Mouse (Mus musculus) liver, embryonic 14.5 days (tissue): Measurements from ENCODE around the gene Wdr24. TPM values are rescaled to one million over a fixed set of nuclear protein-coding genes. Genes with fewer than 3 reads are reported as not detected.
A peak's percentile ranks its signal among the peaks of the same experiment; 100 is the strongest.

Experiments used
- ATAC-seq: fragments of 200-750 bp; cut with Nextera tagmentation; 2 replicates; pipeline ENCODE4 v1.8.0; 2017; ENCODE audit warnings: moderate number of reproducible peaks, mild to moderate bottlenecking, moderate library complexity; ENCODE audit not compliant: insufficient read depth
- DNase-seq, 3 experiments: peaks; one replicate each; pipeline ENCODE4 v3.0.0-alpha.2; 2012 to 2013; ENCODE audit warnings: low read depth in 3 of 3, low spot score in 3 of 3
- H3K27ac ChIP-seq: fragments of 300-500 bp; sonication (generic); 2 replicates; pipeline ENCODE4 v1.5.1; 2014; ENCODE audit warnings: moderate library complexity, mild to moderate bottlenecking, control low read depth, inconsistent platforms
- H3K27me3 ChIP-seq: fragments of 300-500 bp; sonication (generic); 2 replicates; pipeline ENCODE4 v1.6.1; 2014; ENCODE audit warnings: mild to moderate bottlenecking, low read length, moderate library complexity; ENCODE audit not compliant: control insufficient read depth, insufficient read depth
- H3K36me3 ChIP-seq: fragments of 300-500 bp; sonication (generic); replicated peaks from 2 replicates; pipeline ENCODE4 v1.6.1; 2014; ENCODE audit warnings: low read depth; ENCODE audit not compliant: control insufficient read depth, insufficient read depth
- H3K4me1 ChIP-seq, 2 experiments: fragments of 200-500 bp in 1 of 2; fragments of 300-500 bp in 1 of 2; sonication (generic) in 1 of 2; replicated peaks; 2 replicates each; pipeline ENCODE4 v1.6.1; 2012 to 2014; ENCODE audit warnings: antibody characterized with exemption in 1 of 2, inconsistent platforms in 1 of 2, low read length in 1 of 2; ENCODE audit not compliant: control insufficient read depth in 2 of 2, insufficient read depth in 2 of 2
- H3K4me2 ChIP-seq: fragments of 300-500 bp; sonication (generic); 2 replicates; pipeline ENCODE4 v1.6.1; 2014; ENCODE audit warnings: low read depth, mild to moderate bottlenecking, control low read depth, moderate library complexity
- H3K4me3 ChIP-seq, 2 experiments: fragments of 200-500 bp in 1 of 2; fragments of 300-500 bp in 1 of 2; sonication (generic) in 1 of 2; 2 replicates each; pipeline ENCODE4 v1.5.1; 2012 to 2014; ENCODE audit warnings: low read depth in 2 of 2, low read length in 2 of 2, mild to moderate bottlenecking in 2 of 2, control low read depth in 1 of 2, inconsistent platforms in 1 of 2, moderate library complexity in 1 of 2; ENCODE audit not compliant: insufficient read depth in 1 of 2
- H3K9ac ChIP-seq: fragments of 300-500 bp; sonication (generic); replicated peaks from 2 replicates; pipeline ENCODE4 v1.6.1; 2014; ENCODE audit warnings: mild to moderate bottlenecking, control low read depth, moderate library complexity
- H3K9me3 ChIP-seq: fragments of 300-500 bp; sonication (generic); 2 replicates; pipeline ENCODE4 v1.6.1; 2016; ENCODE audit warnings: low read length, mixed read lengths; ENCODE audit not compliant: control insufficient read depth
- CTCF ChIP-seq: IDR thresholded peaks from 2 replicates; pipeline ENCODE4 v1.5.1; 2016; ENCODE audit warnings: antibody characterized with exemption, low read depth, control low read depth
- EP300 ChIP-seq: IDR thresholded peaks from 2 replicates; pipeline ENCODE4 v1.6.1; 2016; ENCODE audit warnings: antibody characterized with exemption, low read depth
- WGBS: fragments of 180-500 bp; shearing (Covaris S2); extraction: QIAGEN DNeasy Blood & Tissue Kit; methylation state at CpG from one replicate; pipeline ENCODE4 v1.1.7; 2014; ENCODE audit not compliant: insufficient replicate concordance; 5-methylcytosine and 5-hydroxymethylcytosine counted together
- polyA plus RNA-seq, 2 experiments: library from polyadenylated mRNA; depleted of rRNA in 1 of 2; stranded (reverse) in 1 of 2; unstranded in 1 of 2; fragments of >200 nt; fragmentation: Nextera tagmentation in 1 of 2; extraction: Ambion mirVana in 1 of 2; gene quantifications; 2 replicates each; pipeline versions ENCODE4 v1.2.1 to v1.2.3; 2012 to 2014

Wdr24 gene
- polyA plus RNA-seq, 2 experiments, result 9.2 to 14.3 TPM

DNA sequence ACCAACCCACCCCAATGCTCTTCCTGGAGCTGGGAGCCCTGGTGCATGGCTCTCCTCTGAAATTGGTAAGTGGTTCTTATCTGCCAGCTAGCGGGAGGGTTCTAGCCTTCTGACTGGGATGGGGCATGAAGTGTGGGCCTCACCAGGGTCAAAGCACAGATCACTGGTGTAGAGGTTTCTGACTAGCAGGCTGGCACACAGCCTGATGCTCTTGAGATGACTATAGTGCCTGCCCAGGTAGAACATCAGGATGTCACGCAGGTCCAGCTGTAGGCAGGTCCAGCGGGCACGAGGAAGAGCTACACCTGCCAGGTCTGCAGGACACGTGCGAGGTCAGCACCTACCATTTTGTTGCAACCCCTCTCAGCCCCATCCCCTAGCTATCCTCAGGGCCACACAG lies 36.8 kb downstream of the Wdr24 start:
- Histone ChIP-seq H3K9me3 (no peaks in the 10 kb centered on the region), H3K27me3 (no peaks in the 10 kb centered on the region), H3K4me1 (peaks cover 16 to 17% of the 10 kb centered on the region in 2 experiments), H3K9ac (peak overlapping the region; percentile 86), H3K4me2 (peak overlapping the region; percentile 91), H3K36me3 (no peaks in the 10 kb centered on the region; the same call in 1 of the 2 replicates), H3K27ac (no peak overlapping the region), H3K4me3 (peak overlapping the region; percentile 78 to 85; a peak in 3 of 4 replicates)
- WGBS, result 85% methylated on average over 6 of the region's 6 CpGs
- no peak for TF ChIP-seq CTCF
- ATAC-seq (no peak), DNase-seq (no peak)

DNA sequence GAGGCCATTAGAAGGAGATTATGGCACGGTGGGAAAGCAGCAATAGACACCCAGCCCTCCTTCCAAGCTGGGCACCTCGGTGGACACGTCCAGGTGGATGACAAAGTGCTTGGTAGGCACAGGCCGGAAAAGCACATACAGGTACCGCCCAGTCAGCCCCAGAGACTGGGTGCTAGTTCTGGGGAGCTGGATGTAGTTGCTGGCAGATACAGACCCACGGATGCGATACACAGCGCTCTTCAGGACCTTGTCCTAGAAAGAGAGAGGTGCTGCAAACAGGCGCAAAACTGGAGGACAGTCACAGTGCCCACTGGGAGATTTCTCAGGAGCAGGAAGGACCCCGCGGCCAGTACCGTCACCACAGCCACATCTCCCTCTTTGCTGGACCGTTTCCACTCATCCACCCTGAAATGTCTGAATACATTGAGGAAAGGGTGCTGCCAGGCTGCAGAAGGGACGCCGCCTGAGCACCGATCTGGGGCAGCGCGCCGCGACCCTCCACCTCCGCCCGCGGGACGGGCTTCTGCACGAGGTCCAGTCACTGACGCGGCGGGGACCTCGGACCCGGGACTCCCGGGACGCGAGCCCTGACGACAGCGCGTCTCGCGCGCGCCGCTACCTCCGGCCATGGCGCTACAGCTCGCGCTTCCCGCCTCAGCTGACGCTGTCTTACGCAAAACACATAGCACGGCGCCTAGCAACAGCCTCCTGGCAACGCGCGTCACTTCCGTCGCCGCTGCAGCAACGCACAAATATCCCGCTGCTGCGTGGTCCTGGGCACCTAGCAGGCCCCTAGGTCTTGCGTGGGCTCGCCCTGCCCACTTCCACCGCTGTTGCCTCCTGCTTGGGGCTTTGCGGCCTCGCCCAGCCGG lies 37.6 kb downstream of the Wdr24 start, which contains the start of gene Wdr90:
Gene Wdr90 (minus strand): TSS at position 670 of the 872 bp plus-strand sequence.
- TF ChIP-seq CTCF, result peak; percentile 47; the same call in 1 of the 2 replicates
- no peak for TF ChIP-seq EP300
- ATAC-seq (peak; percentile 89), DNase-seq (peak; percentile 80 to 82 (median 82))
- no peaks in the 10 kb centered on the region for H3K9me3 ChIP-seq
- peak within 1 kb of the TSS; percentile 28 for H3K27ac ChIP-seq
- 5% methylated on average over 65 of the region's 65 CpGs for WGBS
- H3K4me3 ChIP-seq, result peak within 1 kb of the TSS; percentile 78 to 85
- peak within 1 kb of the TSS; percentile 86 for H3K9ac ChIP-seq
- H3K27me3 ChIP-seq, result no peaks in the 10 kb centered on the region
- no peaks in the 10 kb centered on the region; the same call in 1 of the 2 replicates for H3K36me3 ChIP-seq
- H3K4me1 ChIP-seq, result peaks cover 16 to 17% of the 10 kb centered on the region in 2 experiments
- H3K4me2 ChIP-seq, result peak within 1 kb of the TSS; percentile 91

DNA sequence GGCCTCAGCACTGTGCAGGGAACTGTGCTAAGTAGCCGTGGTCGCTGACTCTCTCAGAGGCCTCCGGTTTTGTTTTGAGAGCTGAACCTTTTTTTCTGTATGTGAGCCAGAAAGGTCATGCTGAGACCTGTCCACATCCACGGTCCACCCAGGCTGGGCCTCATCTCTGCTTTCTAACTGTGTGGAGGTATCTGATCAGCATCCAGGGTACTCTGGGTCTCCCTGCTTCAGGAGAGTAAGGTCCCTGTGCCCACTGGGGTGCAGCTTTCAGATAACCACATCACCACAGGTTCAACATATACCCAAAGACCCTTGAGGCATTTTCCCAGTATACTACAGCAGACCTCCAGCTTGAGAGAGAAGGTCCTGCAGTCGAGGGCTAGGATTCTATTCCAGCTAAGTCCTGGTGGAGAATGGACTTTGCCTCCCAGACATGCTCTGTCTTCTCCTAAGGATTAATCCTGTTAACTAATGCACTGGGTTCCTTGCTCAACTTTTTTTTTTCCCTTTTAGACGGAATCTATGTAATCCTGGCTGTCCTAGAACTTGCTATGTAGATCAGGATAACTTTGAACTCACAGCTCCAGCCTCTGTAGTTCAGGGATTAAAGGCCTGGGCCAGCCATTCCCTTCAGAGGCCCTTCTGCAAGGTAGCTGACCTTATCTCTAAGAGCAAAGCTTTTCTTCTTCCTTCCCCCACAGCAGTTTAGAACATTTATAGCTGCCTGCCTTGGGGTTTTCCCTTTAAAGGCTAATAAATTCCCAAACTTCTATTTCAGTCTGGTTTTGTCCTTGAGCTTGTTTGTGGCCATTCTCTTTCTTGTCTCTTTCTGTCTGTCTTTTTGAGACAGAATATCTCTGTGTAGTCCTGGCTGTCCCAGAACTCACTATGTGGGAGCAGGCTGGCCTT lies 38.5 kb downstream of the Wdr24 start:
- H3K27me3 ChIP-seq, result no peaks in the 10 kb centered on the region
- H3K9ac ChIP-seq, result peak overlapping the region; percentile 86
- 9% methylated on average over 6 of the region's 6 CpGs for WGBS
- H3K4me1 ChIP-seq, result peaks cover 16 to 21% of the 10 kb centered on the region in 2 experiments
- DNase-seq, result no peak
- peak overlapping the region; percentile 28 for H3K27ac ChIP-seq
- H3K36me3 ChIP-seq, result no peaks in the 10 kb centered on the region; the same call in 1 of the 2 replicates
- peak overlapping the region; percentile 91 for H3K4me2 ChIP-seq
- H3K4me3 ChIP-seq, result peak overlapping the region; percentile 78 to 85
- ATAC-seq, result peak; percentile 10; the same call in 1 of the 2 replicates
- TF ChIP-seq CTCF (no peak), EP300 (no peak)
- no peaks in the 10 kb centered on the region for H3K9me3 ChIP-seq

DNA sequence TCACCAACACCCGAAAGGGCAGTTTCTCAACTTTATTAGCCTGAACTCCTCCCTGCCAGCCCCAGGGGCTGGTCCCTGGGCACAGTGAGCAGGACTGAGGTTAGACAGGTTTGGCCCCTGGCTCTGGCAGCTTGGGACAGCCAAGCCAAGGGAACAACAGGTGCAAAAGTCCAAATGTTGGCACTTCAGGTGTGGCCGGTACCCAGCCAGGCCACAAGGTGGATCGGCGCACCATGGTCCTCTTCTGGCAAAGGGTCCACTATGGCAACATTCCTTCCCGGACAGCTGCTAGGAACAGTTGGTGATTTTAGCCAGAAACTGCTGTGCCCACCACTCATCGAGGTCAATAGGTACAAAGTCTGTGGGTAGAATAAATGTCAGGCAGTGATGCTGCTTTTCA lies 40.3 kb downstream of the Wdr24 start:
- Histone ChIP-seq H3K9me3 (no peaks in the 10 kb centered on the region), H3K27me3 (no peaks in the 10 kb centered on the region), H3K36me3 (no peaks in the 10 kb centered on the region; the same call in 1 of the 2 replicates), H3K27ac (no peak overlapping the region), H3K4me3 (no peak overlapping the region), H3K4me1 (peaks cover 16 to 29% of the 10 kb centered on the region in 2 experiments), H3K4me2 (no peak overlapping the region), H3K9ac (no peak overlapping the region)
- ATAC-seq (no peak), DNase-seq (no peak)
- 91% methylated on average over 6 of the region's 6 CpGs for WGBS
- TF ChIP-seq EP300 (no peak), CTCF (no peak)
